Mouse (Mus musculus) retina, embryonic 14.5 days (tissue): ENCODE data around the gene Xirp1.
A peak's percentile ranks its signal among the peaks of the same experiment; 100 is the strongest.

Experiments
- DNase-seq: peaks from one replicate; pipeline ENCODE4 v3.0.0-alpha.2; 2015; ENCODE audit warnings: low spot score

Xirp1 gene

GRCm38 (mm10) chr9:119985881-119986574 is 37.4 kb downstream of the Xirp1 start:
- no peak for DNase-seq

GRCm38 (mm10) chr9:119984536-119985011 is 38.8 kb downstream of the Xirp1 start, which contains the start of gene Csrnp1:
Csrnp1 (minus strand) TSS chr9:119984658.
- DNase-seq: no peak

GRCm38 (mm10) chr9:119983585-119984535 is 39.5 kb downstream of the Xirp1 start:
- DNase-seq: peak; percentile 78

GRCm38 (mm10) chr9:119982956-119983551 is 40.3 kb downstream of the Xirp1 start:
- no peak for DNase-seq

GRCm38 (mm10) chr9:119982241-119982811 is 41.1 kb downstream of the Xirp1 start:
- DNase-seq: no peak

- DNase-seq: peak; percentile 72
Measured at GRCm38 (mm10) chr9:119981183-119982179, 41.9 kb downstream of the Xirp1 start.

- DNase-seq: no peak
Measured at GRCm38 (mm10) chr9:119980770-119981182, 42.6 kb downstream of the Xirp1 start.

GRCm38 (mm10) chr9:119979749-119980148 is 43.6 kb downstream of the Xirp1 start:
- no peak for DNase-seq

GRCm38 (mm10) chr9:119978811-119979441 is 44.5 kb downstream of the Xirp1 start:
- DNase-seq: no peak

- peak; percentile 57 for DNase-seq
Measured at GRCm38 (mm10) chr9:119978151-119978810, 45.1 kb downstream of the Xirp1 start.

GRCm38 (mm10) chr9:119977557-119978060 is 45.8 kb downstream of the Xirp1 start:
- DNase-seq: no peak

GRCm38 (mm10) chr9:119976704-119977556 is 46.5 kb downstream of the Xirp1 start:
- no peak for DNase-seq

GRCm38 (mm10) chr9:119975286-119975685 is 48.1 kb downstream of the Xirp1 start:
- DNase-seq: no peak

GRCm38 (mm10) chr9:119974609-119975008 is 48.8 kb downstream of the Xirp1 start:
- DNase-seq: no peak

GRCm38 (mm10) chr9:119973869-119974520 is 49.4 kb downstream of the Xirp1 start:
- DNase-seq: no peak

- DNase-seq: no peak
Measured at GRCm38 (mm10) chr9:119973281-119973680, 50.1 kb downstream of the Xirp1 start.

- DNase-seq: no peak
Measured at GRCm38 (mm10) chr9:119972582-119972981, 50.8 kb downstream of the Xirp1 start.

- DNase-seq: no peak
Measured at GRCm38 (mm10) chr9:119972166-119972565, 51.2 kb downstream of the Xirp1 start.
